Mouse (Mus musculus) testis, adult 2 months (tissue): ENCODE measurements around the gene Plin5. TPM values are rescaled to one million over a fixed set of nuclear protein-coding genes. Genes with fewer than 3 reads are reported as not detected.
"Not testable (repeated sequence)": the region's sequence is repeated elsewhere in the genome, so short reads cannot be mapped to it uniquely, and the experiment has no call there.

Experiments used
- H3K27ac ChIP-seq: fragments of 200-500 bp; 2 replicates; pipeline ENCODE4 v1.5.1; 2012; ENCODE audit warnings: low read depth, low read length; ENCODE audit not compliant: control insufficient read depth, insufficient read depth
- H3K27me3 ChIP-seq: fragments of 200-500 bp; 2 replicates; pipeline ENCODE4 v1.6.1; 2012; ENCODE audit warnings: mild to moderate bottlenecking, low read length, moderate library complexity; ENCODE audit not compliant: control insufficient read depth, insufficient read depth
- H3K36me3 ChIP-seq: fragments of 200-500 bp; 2 replicates; pipeline ENCODE4 v1.6.1; 2012; ENCODE audit warnings: mild to moderate bottlenecking, low read length; ENCODE audit not compliant: control insufficient read depth, insufficient read depth
- H3K4me1 ChIP-seq: fragments of 200-500 bp; 2 replicates; pipeline ENCODE4 v1.6.1; 2012; ENCODE audit warnings: low read length; ENCODE audit not compliant: control insufficient read depth, insufficient read depth
- H3K4me3 ChIP-seq: fragments of 200-500 bp; 2 replicates; pipeline ENCODE4 v1.5.1; 2012; ENCODE audit warnings: low read depth, mild to moderate bottlenecking, low read length, moderate library complexity, mixed read lengths; ENCODE audit not compliant: control insufficient read depth
- CTCF ChIP-seq: fragments of 200-500 bp; IDR thresholded peaks from 2 replicates; pipeline ENCODE4 v1.5.1; 2012; ENCODE audit warnings: low read depth, mild to moderate bottlenecking, inconsistent platforms, low read length, moderate library complexity; ENCODE audit not compliant: control insufficient read depth, insufficient read depth, insufficient replicate concordance
- POLR2A ChIP-seq: fragments of 200-500 bp; IDR thresholded peaks from 2 replicates; pipeline ENCODE4 v1.6.1; 2012; ENCODE audit warnings: low read depth, mild to moderate bottlenecking, inconsistent platforms, low read length, moderate library complexity; ENCODE audit not compliant: control insufficient read depth
- polyA plus RNA-seq: library from polyadenylated mRNA; depleted of rRNA; stranded (reverse); fragments of >200 nt; gene quantifications from 2 replicates; pipeline ENCODE4 v1.2.3, GENCODE M21; 2012; rRNA removed

Gene Plin5
- polyA plus RNA-seq, 1 experiment: 1.7 TPM

GRCm38 (mm10) chr17:56074827-56075208 is 42.6 kb downstream of the Plin5 start, which contains the start of gene Ubxn6:
TSS of gene Ubxn6 (minus strand) at chr17:56075028.
- H3K36me3 ChIP-seq: peaks cover 2% of the 10 kb centered on the region; the same call in 1 of the 2 replicates
- no peaks in the 10 kb centered on the region for H3K27me3 ChIP-seq
- peaks cover 2% of the 10 kb centered on the region for H3K4me1 ChIP-seq
- peak within 1 kb of the TSS; percentile 95 for H3K4me3 ChIP-seq
- peak; percentile 60 for TF ChIP-seq POLR2A
- no peak for TF ChIP-seq CTCF
- peak within 1 kb of the TSS; percentile 99 for H3K27ac ChIP-seq

- H3K27ac ChIP-seq: peak overlapping the region; percentile 99
- TF ChIP-seq CTCF: no peak
- H3K4me3 ChIP-seq: peak overlapping the region; percentile 95
- peaks cover 2% of the 10 kb centered on the region; the same call in 1 of the 2 replicates for H3K36me3 ChIP-seq
- H3K27me3 ChIP-seq: no peaks in the 10 kb centered on the region
- peaks cover 2% of the 10 kb centered on the region for H3K4me1 ChIP-seq
Measured at GRCm38 (mm10) chr17:56074097-56074826, 43.1 kb downstream of the Plin5 start.

GRCm38 (mm10) chr17:56072243-56072642 is 45.2 kb downstream of the Plin5 start:
- Histone ChIP-seq H3K36me3 (peaks cover 2% of the 10 kb centered on the region; the same call in 1 of the 2 replicates), H3K4me1 (peaks cover 2% of the 10 kb centered on the region), H3K27ac (no peak overlapping the region), H3K4me3 (no peak overlapping the region; the same call in 1 of the 2 replicates), H3K27me3 (no peaks in the 10 kb centered on the region)
- no peak for TF ChIP-seq POLR2A
- TF ChIP-seq CTCF: no peak

- Histone ChIP-seq H3K27ac (no peak overlapping the region), H3K27me3 (no peaks in the 10 kb centered on the region), H3K4me1 (peaks cover 2% of the 10 kb centered on the region), H3K36me3 (peaks cover 2% of the 10 kb centered on the region; the same call in 1 of the 2 replicates), H3K4me3 (no peak overlapping the region)
- TF ChIP-seq POLR2A (no peak), CTCF (no peak)
Measured at GRCm38 (mm10) chr17:56071126-56071525, 46.3 kb downstream of the Plin5 start.

GRCm38 (mm10) chr17:56069066-56069465 is 48.3 kb downstream of the Plin5 start:
- Histone ChIP-seq H3K27ac (no peak overlapping the region), H3K27me3 (no peaks in the 10 kb centered on the region), H3K4me1 (peaks cover 2% of the 10 kb centered on the region; the same call in 1 of the 2 replicates), H3K36me3 (peaks cover 2% of the 10 kb centered on the region; the same call in 1 of the 2 replicates), H3K4me3 (no peak overlapping the region)
- TF ChIP-seq CTCF: no peak
- no peak for TF ChIP-seq POLR2A

- no peak for TF ChIP-seq POLR2A
- no peak for TF ChIP-seq CTCF
- H3K27me3 ChIP-seq: no peaks in the 10 kb centered on the region
- no peaks in the 10 kb centered on the region for H3K4me1 ChIP-seq
- no peak overlapping the region for H3K27ac ChIP-seq
- no peaks in the 10 kb centered on the region; the same call in 1 of the 2 replicates for H3K36me3 ChIP-seq
- no peak overlapping the region for H3K4me3 ChIP-seq
Measured at GRCm38 (mm10) chr17:56066451-56066850, 50.9 kb downstream of the Plin5 start.

GRCm38 (mm10) chr17:56065715-56066114 is 51.7 kb downstream of the Plin5 start:
- H3K36me3 ChIP-seq, H3K27me3 ChIP-seq, H3K4me1 ChIP-seq, H3K4me3 ChIP-seq, H3K27ac ChIP-seq: not testable (repeated sequence)

- Histone ChIP-seq H3K4me3 (no peak overlapping the region), H3K27ac (no peak overlapping the region), H3K27me3 (no peaks in the 10 kb centered on the region), H3K4me1 (no peaks in the 10 kb centered on the region), H3K36me3 (no peaks in the 10 kb centered on the region; the same call in 1 of the 2 replicates)
- TF ChIP-seq CTCF: no peak
- no peak for TF ChIP-seq POLR2A
Measured at GRCm38 (mm10) chr17:56062081-56062480, 55.3 kb downstream of the Plin5 start.

Other genes with a start within 250 kb of the Plin5 start
- 0.17 and 0.23 TPM in 2 replicates for gene Zfp119a, start 238.7 kb downstream of the Plin5 start, polyA plus RNA-seq
- 0.19 and 0.59 TPM in 2 replicates for gene Zfp959, start 225.5 kb downstream of the Plin5 start, polyA plus RNA-seq
- 0.24 and 0.48 TPM in 2 replicates for gene Zfp119b, start 168.1 kb downstream of the Plin5 start, polyA plus RNA-seq
- gene Ebi3, start 165.0 kb downstream of the Plin5 start, polyA plus RNA-seq: 0.53 and 0.75 TPM in 2 replicates
- gene Yju2, start 158.5 kb downstream of the Plin5 start, polyA plus RNA-seq: 4.9 TPM in 2 replicates
- gene Shd, start 147.1 kb downstream of the Plin5 start, polyA plus RNA-seq: 0.63 and 1.1 TPM in 2 replicates
- 2.3 and 2.4 TPM in 2 replicates for gene Fsd1, start 131.1 kb downstream of the Plin5 start, polyA plus RNA-seq
- 18.4 and 19.1 TPM in 2 replicates for gene Stap2, start 112.0 kb downstream of the Plin5 start, polyA plus RNA-seq
- gene Mpnd, start 111.9 kb downstream of the Plin5 start, polyA plus RNA-seq: 12.7 and 13.1 TPM in 2 replicates
- gene Sh3gl1, start 81.0 kb downstream of the Plin5 start, polyA plus RNA-seq: 91.9 and 105 TPM in 2 replicates
- 70.3 and 71.8 TPM in 2 replicates for gene Chaf1a, start 77.2 kb downstream of the Plin5 start, polyA plus RNA-seq
- gene Ubxn6, start 42.6 kb downstream of the Plin5 start, polyA plus RNA-seq: 646 and 694 TPM in 2 replicates
- gene Hdgfl2, start 38.0 kb downstream of the Plin5 start, polyA plus RNA-seq: 115 and 135 TPM in 2 replicates
- 1.5 and 4.2 TPM in 2 replicates for gene Plin4, start 7.8 kb downstream of the Plin5 start, polyA plus RNA-seq
- 3.7 and 5.7 TPM in 2 replicates for gene Lrg1, start 4.4 kb upstream of the Plin5 start, polyA plus RNA-seq
- 0.28 and 0.63 TPM in 2 replicates for gene Sema6b, start 22.7 kb upstream of the Plin5 start, polyA plus RNA-seq
- gene Tnfaip8l1, start 44.9 kb upstream of the Plin5 start, polyA plus RNA-seq: 0.29 and 0.31 TPM in 2 replicates
- gene Mydgf, start 66.3 kb upstream of the Plin5 start, polyA plus RNA-seq: 49.9 and 56.7 TPM in 2 replicates
- gene Dpp9, start 101.3 kb upstream of the Plin5 start, polyA plus RNA-seq: 12.8 and 15.0 TPM in 2 replicates
- 5.7 and 7.0 TPM in 2 replicates for gene Fem1a, start 139.2 kb upstream of the Plin5 start, polyA plus RNA-seq
- gene Ticam1, start 159.2 kb upstream of the Plin5 start, polyA plus RNA-seq: 3.4 and 3.7 TPM in 2 replicates
- 21.9 and 22.3 TPM in 2 replicates for gene Plin3, start 175.3 kb upstream of the Plin5 start, polyA plus RNA-seq
- 274 and 296 TPM in 2 replicates for gene Arrdc5, start 182.7 kb upstream of the Plin5 start, polyA plus RNA-seq
- gene Uhrf1, start 185.7 kb upstream of the Plin5 start, polyA plus RNA-seq: 41.1 and 43.1 TPM in 2 replicates
- 20.0 and 21.9 TPM in 2 replicates for gene Kdm4b, start 208.5 kb upstream of the Plin5 start, polyA plus RNA-seq